Mouse (Mus musculus) frontal cortex, adult 2 months (tissue): ENCODE data around the gene Esp22. TPM values are rescaled to one million over a fixed set of nuclear protein-coding genes. Genes with fewer than 3 reads are reported as not detected.
"Not testable (repeated sequence)": the region's sequence is repeated elsewhere in the genome, so short reads cannot be mapped to it uniquely, and the experiment has no call there.

Source experiments
- DNase-seq, 2 experiments: peaks; one replicate each; pipeline ENCODE4 v3.0.0; 2022; ENCODE audit warnings: low spot score in 1 of 2; ENCODE audit errors: extremely low spot score in 1 of 2
- polyA plus RNA-seq: library from polyadenylated mRNA; depleted of rRNA; stranded (reverse); fragments of >200 nt; gene quantifications from 2 replicates; pipeline ENCODE4 v1.2.3, GENCODE M21; 2012; rRNA removed

Gene Esp22
- polyA plus RNA-seq = not detected in 2 replicates

DNA sequence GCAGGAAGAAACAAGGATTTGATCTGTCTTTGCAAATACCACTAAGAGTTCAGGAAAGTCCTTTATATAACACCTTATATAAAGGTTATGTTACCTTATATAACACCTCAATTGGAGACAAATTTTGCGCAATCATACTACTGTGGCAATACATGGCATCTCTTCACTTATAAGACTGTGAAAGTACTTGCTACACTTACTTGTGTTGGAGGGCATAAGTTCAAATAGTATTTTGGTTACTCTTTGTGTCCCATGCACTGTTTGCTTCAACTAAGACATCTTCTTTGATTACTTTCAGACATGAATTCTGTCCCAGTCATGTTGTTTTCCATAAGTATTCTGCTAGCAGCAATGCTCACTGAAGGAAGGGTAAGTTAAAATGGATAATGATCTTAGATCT lies at the start of gene Esp22:
TSS of gene Esp22 (plus strand) at position 301 of the 400 bp plus-strand sequence.
- DNase-seq = no peak

DNA sequence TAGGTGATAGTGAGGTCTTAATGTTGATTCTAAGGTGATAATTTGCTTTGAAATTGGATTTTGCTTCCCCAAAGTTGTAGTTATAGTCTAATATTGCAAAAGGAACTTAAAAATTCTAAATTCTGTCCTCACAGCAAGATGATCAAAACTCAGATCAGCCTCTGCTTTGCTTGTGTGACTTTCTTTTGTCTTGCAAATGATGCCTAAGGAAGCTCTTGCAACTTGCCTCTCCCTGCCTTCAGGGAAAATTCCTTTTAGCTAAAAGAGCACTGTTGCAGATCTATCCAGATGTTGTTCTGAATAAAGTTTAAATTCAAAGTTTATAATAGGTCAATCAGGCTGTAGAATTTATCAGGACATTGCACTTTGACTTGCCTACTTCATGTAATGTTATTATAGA lies 31.5 kb upstream of the Esp22 start:
- no peak for DNase-seq

DNA sequence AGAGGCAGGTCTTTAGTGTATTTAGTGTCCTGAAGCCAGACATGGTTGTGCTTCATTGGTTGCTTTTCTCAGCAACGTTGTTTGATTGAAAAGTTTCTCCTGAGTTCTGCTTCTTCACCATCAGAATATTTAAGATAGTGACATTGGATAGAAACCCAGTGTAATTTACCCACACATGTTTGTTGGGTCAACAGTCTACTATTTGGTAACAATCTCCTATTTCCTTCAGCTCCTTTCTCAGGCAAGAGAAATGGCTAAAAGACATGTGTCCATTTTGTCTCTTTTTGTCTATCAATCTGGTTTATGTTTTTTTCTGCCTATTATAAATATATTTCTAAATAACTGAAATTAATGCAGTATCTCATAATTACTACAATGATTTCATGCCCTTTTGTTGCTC lies 18.2 kb upstream of the Esp22 start, which contains the start of gene Esp23:
TSS of gene Esp23 (minus strand) at position 101 of the 400 bp plus-strand sequence.
- no peak for DNase-seq

DNA sequence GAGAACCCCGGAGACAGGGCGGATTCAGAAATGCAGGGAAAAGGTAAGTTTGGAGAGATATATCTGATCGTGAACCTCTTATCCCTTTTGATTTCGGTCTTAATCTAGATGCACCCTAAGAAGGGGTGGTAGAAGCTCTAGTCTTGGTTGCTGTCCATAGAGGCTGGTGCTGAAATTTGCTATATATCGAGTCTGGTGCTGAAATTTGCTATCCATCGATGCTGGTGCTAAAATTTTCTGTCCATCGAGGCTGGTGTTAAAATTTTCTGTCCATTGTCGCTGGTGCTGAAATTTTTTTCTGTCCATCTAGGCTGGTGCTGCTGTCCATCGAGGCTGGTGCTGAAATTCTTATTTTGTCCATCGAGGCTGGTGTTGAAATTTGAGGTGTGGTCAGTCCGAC lies 12.0 kb downstream of the Esp22 start:
- not testable (repeated sequence) for DNase-seq

DNA sequence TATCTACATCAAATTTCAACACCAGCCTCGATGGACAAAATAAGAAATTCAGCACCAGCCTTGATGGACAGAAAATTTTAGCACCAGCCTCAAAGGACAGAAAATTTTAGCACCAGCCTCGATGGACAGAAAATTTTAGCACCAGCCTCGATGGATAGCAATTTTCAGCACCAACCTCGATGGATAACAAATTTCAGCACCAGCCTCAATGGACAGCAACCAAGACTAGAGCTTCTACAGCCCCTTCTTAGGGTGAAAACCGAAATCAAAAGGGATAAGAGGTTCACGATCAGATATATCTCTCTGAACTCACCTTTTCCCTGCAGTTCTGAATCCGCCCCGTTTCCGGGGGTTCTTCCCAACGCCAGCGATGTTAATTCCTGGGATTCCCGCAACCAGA lies 34.0 kb downstream of the Esp22 start:
- DNase-seq = not testable (repeated sequence)

Other genes starting within 250 kb of the Esp22 start
- gene Esp24, start 58.6 kb upstream of the Esp22 start, polyA plus RNA-seq = not detected in 2 replicates
- gene Gm21903, start 52.0 kb upstream of the Esp22 start, polyA plus RNA-seq = not detected in 2 replicates
- gene Esp23, start 18.3 kb upstream of the Esp22 start, polyA plus RNA-seq = not detected in 2 replicates